Mouse (Mus musculus) liver, embryonic 18 days (tissue): ENCODE data around the gene Ift22. TPM values are rescaled to one million over a fixed set of nuclear protein-coding genes. Genes with fewer than 3 reads are reported as not detected.

Source experiments
- polyA plus RNA-seq: library from polyadenylated mRNA; depleted of rRNA; stranded (reverse); fragments of >200 nt; gene quantifications from 2 replicates; pipeline ENCODE4 v1.2.3, GENCODE M21; 2012; rRNA removed

Ift22 gene
- 4.2 and 5.1 TPM in 2 replicates for polyA plus RNA-seq

GRCm38 (mm10) chr5:136907991-136908857, at the start of gene Ift22:
Gene Ift22, plus strand, starts transcription at chr5:136908150.

GRCm38 (mm10) chr5:136882788-136883439, 25.0 kb upstream of the Ift22 start, which contains the start of gene Col26a1:
Gene Col26a1, minus strand, starts transcription at chr5:136883209.

GRCm38 (mm10) chr5:136953015-136953414, 45.1 kb downstream of the Ift22 start, which contains the start of gene Fis1:
Gene Fis1, plus strand, starts transcription at chr5:136953275.

Other genes with a start within 250 kb of the Ift22 start
- not detected in 2 replicates for gene Myl10, start 215.0 kb upstream of the Ift22 start, polyA plus RNA-seq
- 0.04 and 0.08 TPM in 2 replicates for gene Col26a1, start 24.9 kb upstream of the Ift22 start, polyA plus RNA-seq
- 126 and 135 TPM in 2 replicates for gene Fis1, start 45.1 kb downstream of the Ift22 start, polyA plus RNA-seq
- gene Cldn15, start 58.5 kb downstream of the Ift22 start, polyA plus RNA-seq = 7.6 and 10.3 TPM in 2 replicates
- 18.9 and 20.6 TPM in 2 replicates for gene Plod3, start 78.9 kb downstream of the Ift22 start, polyA plus RNA-seq
- 38.1 and 45.8 TPM in 2 replicates for gene Znhit1, start 79.9 kb downstream of the Ift22 start, polyA plus RNA-seq
- gene Vgf, start 118.2 kb downstream of the Ift22 start, polyA plus RNA-seq = 0.02 TPM in 1 of 2 replicates, not detected in the other
- gene Ap1s1, start 138.0 kb downstream of the Ift22 start, polyA plus RNA-seq = 53.2 and 55.6 TPM in 2 replicates
- gene Serpine1, start 164.1 kb downstream of the Ift22 start, polyA plus RNA-seq = 18.8 and 22.9 TPM in 2 replicates
- 4.3 and 4.7 TPM in 2 replicates for gene Trim56, start 208.1 kb downstream of the Ift22 start, polyA plus RNA-seq
- not detected in 2 replicates for gene Muc3, start 241.2 kb downstream of the Ift22 start, polyA plus RNA-seq